Mouse (Mus musculus) CH12F3 (cell line): Measurements from ENCODE around the gene Glrx5.

Source experiments
- in situ Hi-C: fragments of 300-500 bp; cut with MboI; formaldehyde crosslinking; loops from 2 replicates; pipeline ENCODE4 v1.14.3; 2020; ENCODE audit warnings: low sequenced_read_pairs

Glrx5 gene

GRCm38 (mm10) chr12:105029890-105030289, 2.6 kb upstream of the Glrx5 start:
- in situ Hi-C loops, result loop anchor here (5.0 kb wide), 1 partner anchor 78 kb away; no protein-coding TSS in a partner anchor

DNA sequence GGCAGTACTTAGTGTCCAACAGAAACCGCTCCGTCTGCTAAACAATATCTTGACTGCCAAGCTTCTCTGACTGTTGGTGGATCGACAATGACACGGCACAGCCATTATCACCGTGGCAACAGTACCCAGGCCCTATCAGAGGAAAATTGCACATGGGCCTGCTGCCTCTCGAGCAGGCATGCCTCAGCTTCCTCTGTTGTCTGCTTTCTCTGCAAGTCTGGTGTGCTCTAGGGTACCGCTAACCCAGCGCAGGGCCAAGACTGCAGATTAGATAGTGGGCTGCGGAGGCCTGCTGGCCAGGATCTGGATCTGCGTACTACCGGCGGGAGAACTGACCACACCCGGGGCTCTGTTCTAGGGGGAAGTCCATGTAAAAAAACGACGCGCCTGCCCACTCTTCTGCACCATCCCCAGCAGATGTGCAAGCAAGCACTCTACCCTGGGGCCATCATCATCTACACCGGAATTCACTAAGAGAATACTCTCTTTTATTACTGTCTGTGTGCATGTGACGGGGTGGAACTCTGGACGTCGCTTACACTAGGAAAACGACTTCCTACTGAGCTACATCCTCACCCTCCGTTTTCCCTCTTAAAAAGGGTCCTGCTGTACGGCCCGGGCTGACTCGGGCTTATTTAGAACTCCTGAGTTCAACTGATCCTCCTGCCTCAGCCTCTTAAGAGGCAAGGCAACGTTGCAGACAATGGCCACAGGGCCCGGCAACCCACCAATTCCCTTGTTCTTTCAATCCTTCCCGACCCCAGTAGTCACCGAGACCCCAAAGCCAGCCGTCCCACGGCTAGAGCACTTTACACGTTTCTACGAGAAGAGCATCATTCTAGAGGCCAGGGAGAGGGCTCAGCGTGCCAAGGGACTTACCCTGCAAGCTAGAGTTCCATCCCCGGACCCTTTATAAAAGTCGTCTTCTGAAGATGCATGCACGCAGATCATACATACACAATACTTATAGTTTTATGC, 1.1 kb upstream of the Glrx5 start:
- in situ Hi-C loops, result no loop called here

DNA sequence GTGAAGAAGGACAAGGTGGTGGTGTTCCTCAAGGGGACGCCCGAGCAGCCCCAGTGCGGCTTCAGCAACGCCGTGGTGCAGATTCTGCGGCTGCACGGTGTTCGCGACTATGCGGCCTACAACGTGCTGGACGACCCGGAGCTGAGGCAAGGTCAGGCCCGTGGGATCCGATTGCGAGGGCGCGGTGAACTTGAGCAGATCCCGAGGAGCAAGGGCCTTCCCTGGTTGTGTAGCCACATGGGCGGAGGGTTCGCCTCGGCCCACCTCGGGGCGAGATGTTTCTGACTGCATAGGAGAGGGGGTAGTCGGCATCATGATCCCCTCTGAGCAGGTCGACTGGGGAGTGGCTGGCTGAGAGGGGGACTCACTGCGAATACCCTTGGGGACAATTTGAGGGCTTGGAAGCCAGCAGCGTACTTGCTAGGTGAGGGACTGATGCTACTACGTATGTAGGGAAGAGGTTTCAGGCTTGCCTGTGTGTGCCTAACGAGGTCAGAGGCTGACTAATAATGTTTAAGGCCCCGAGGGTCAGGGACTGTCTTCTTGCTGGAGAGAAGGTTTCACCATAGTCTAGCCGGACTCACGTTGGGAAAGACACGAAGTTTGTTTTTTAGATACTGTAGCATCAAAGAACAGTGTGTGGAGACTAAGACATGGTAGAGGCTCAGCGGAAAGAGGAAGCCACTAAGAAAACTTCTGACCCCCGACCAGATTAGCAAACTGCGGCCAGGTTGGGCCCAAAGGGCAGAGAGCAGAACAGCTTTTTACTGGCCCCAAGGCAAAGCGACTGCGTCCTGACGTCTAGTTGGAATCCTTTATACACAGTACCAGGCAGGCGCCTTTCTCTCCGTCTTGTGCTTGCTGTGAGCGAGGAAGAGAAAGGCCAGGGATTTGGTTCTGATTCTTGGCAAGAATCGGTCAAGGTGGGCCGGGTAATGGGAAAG, 616 bp downstream of the Glrx5 start:
- in situ Hi-C loops, result no loop called here

DNA sequence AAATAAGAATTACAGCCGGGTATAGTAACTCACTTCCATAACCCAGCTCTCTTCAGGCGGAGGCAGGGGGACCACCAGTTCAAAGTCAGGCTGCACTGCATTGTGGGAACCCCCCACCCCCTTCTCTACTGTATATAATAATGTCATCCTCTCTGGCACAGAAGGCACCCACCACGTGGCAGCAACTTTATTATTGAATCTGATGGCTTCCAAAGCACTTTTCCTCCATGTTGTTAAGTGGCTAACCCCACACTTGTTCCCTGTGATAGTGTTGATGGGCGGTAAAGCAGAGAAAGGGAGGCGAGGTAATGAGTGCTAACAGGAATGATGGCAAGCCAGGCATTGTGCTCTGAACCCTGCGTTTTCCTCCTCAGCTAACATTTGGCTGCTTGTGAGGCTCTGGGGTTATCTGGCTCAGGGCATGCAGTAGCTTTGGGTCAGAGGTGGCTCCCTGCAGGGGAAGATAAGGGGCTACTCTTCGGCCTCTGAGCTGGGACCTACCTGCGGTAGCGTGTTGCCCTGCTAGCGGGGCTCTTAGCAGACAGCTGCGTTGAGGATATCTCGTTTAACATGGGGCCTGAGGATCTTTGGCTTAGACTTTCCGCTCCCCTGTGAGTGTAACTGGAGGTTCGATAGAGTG, 1.8 kb downstream of the Glrx5 start:
- in situ Hi-C loops, result no loop called here

- in situ Hi-C loops, result no loop called here
These were observed 5.7 kb downstream of the Glrx5 start for GRCm38 (mm10) chr12:105038211-105038610.

DNA sequence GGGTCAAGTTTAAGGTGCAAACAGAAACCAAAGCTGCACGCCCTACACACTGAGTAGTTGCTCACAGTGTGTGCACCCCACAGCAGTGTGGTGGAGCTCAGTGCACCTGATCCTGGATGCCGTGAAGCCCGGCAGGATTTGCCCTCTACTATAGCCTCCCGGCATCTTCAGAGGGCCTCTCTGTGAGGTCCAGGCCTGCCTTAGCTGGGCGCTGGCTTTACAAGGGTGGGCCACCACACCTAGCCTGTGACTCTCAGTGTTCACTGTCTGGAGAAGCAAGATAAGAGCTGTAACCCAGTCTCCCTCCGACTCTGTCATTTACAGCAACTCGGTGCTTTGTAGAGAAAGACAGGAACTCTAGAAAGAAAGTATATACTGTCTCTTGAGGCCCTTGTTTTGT, 6.4 kb downstream of the Glrx5 start:
- in situ Hi-C loops, result no loop called here

GRCm38 (mm10) chr12:105039578-105040289, 7.2 kb downstream of the Glrx5 start:
- in situ Hi-C loops, result no loop called here

- in situ Hi-C loops, result no loop called here
These were observed 8.5 kb downstream of the Glrx5 start for GRCm38 (mm10) chr12:105040950-105041349.

DNA sequence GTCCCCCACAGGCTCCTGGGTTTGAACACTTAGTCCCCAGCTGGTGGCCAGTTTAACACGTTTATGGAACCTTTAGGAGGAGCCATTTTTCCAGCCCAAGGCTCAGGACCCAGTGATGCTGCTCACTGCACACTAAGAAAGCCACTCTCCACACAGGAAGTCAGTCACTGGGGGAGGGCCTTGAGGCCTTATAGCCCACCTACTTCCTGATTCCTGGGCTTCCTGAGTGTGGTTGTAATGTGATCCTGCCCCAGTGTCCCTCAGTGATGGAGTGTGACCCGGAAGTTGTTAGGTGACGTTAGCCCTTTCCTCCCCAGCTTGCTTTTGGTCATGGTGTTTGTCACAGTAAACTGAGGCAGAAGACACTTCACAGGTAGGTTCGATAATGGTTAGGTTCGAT, 10.6 kb downstream of the Glrx5 start:
- in situ Hi-C loops, result no loop called here

- in situ Hi-C loops, result no loop called here
These were observed 12.3 kb downstream of the Glrx5 start for GRCm38 (mm10) chr12:105044775-105045174.

DNA sequence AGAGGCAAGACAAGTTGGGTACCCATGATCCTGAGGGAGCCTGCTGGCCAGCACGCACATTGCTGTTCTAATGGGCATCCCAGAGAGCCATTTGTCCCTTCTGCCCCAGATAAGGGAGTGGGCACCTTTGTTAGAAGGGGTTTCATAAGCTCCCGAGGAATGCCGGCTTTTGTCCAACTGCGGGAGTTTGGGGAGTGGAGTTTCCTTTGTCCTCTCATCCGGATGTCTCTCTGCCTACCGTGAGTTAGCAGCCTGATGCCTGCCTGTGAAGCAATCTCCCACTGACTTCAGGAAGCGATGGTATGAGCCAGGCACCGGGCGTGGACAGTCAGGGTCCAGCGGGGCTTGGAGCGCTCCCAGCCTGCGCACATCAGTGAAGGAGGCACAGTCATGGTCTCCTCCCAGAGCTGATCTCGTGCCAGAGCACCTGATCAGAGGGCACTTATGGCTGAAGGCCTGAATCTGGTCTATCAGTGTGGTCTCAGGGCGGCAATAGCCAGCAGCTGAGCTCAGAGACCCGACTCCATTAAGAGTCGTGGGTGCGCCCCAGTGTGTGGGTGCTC, 15.9 kb downstream of the Glrx5 start:
- in situ Hi-C loops, result no loop called here

GRCm38 (mm10) chr12:105049813-105050212, 17.3 kb downstream of the Glrx5 start:
- in situ Hi-C loops, result no loop called here

DNA sequence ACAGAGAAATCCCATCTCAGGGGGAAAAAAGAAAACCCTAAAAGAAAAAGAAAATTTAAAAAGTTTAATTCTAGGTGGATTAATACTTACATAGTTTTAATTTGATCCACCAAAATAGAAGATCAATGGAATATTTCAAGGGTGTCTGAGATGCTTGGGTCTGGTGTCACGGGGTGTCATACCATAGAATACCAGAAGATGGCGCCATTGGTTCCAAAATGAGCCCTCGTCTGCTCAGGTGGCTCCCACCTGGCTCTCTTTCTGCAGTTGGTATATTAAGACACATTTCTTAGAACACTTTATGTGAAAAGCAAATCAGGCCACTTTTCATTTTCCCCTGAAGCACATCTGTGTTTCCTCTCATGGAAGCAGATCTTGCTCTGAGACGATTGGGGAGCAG, 18.4 kb downstream of the Glrx5 start:
- in situ Hi-C loops, result no loop called here

GRCm38 (mm10) chr12:105054041-105054440, 21.6 kb downstream of the Glrx5 start:
- in situ Hi-C loops, result no loop called here

- in situ Hi-C loops, result no loop called here
These were observed 22.8 kb downstream of the Glrx5 start for GRCm38 (mm10) chr12:105055308-105055707.

DNA sequence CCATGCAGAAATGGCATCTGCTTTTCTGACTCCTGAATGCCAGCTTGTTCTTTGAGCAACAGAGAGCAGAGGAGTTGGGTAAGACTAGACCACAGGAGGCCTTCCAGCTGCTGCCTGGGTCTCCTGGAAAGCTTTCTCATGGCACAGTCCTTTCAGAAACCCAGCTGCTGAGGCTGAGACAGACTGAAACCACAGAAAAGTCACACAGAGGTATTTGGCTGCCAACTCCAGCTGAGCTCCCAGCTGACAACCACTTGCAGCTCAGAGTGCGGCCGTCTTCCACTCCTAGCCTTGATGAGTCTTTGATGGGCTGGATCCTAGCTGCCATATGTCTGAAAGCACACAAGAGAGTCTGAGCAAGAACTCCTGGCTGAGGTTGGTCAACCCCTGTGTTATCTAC, 27.5 kb downstream of the Glrx5 start:
- in situ Hi-C loops, result no loop called here

GRCm38 (mm10) chr12:105063201-105064134, 31.0 kb downstream of the Glrx5 start:
- in situ Hi-C loops, result no loop called here

- in situ Hi-C loops, result no loop called here
These were observed 31.7 kb downstream of the Glrx5 start for GRCm38 (mm10) chr12:105064168-105064567.

- in situ Hi-C loops, result no loop called here
These were observed 32.6 kb downstream of the Glrx5 start for GRCm38 (mm10) chr12:105065119-105065518.
